Mouse (Mus musculus) B cell, adult 67 days (primary cell): ENCODE data around the gene Gm21972. TPM values are rescaled to one million over a fixed set of nuclear protein-coding genes. Genes with fewer than 3 reads are reported as not detected.

Experiments used
- total RNA-seq, 2 experiments: library from RNA; stranded (reverse); gene quantifications; 4 replicates each; pipeline ENCODE4 v1.2.4; 2023

Gene Gm21972
- total RNA-seq = not detected

DNA sequence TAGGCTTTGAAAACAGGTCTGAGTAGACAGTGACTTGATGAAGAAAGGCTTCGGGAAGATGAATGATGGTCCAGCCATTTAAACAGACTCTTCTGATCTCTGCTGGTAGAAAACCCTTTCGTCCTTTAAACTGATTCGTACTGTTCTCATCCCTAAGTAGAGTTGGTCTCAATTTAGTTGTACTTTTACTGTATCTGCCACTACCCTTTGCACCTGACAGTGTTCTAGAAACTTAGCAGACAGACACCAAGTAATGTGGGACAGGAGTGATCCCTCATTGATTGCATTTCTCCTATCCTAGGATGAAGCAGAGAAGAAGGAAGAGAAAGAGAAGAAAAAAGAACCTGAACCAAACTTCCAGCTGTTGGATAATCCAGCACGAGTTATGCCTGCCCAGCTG, at the start of gene Gm21972:
TSS of gene Gm21972 (plus strand) at position 301 of the 400 bp plus-strand sequence.

DNA sequence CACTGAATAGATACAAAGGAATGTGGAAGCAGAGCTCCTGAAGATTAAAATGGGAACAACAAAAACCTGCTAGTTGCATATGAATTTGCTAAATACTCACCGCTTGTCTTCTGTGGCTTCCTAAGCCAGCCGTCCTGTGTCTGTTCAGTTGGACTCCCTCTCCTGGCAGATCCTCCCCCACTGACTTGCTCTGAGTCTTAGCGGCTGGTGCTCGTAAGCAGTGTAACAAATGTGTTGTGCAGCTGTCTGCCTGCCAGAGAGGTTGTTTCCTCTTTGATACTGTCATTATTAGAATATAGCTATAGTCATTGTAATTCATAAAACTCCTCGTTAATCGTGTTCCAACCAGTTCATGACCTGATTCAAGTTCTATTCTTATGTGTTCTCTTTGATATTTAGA, 21.7 kb upstream of the Gm21972 start, which contains the start of gene Htr2b:
TSS of gene Htr2b (minus strand) at position 192 of the 400 bp plus-strand sequence.

DNA sequence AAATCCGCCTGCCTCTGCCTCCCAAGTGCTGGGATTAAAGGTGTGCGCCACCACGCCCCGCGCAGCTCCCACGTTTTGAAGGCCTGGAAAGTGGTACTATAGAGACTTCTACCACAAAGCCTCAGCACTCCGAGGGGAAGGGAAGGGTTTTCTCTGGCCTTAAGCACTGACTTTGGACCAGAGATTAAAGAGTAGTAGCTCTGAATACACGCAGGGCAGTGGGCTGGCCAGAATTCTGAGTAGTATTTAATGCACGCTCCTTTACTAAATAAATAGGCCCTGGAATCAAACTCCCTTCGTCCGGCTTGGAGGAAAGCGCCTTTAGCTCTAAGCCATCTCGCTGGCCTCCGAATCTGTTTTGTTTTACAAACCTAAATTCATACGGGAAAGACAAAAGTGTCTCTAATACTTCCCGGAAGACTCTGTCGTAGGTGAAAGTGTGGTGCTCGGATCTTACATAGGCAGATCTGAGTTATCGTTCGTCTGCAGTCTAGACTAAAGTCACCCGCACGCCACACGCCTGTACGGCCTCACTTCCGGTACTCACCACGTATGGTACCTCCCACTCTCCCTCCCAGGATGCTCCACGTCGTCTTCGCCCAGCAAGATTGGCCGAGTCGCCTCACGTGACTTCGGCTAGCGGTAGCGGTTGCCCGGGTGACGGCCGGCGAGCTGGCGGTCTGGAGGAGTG, 20.8 kb downstream of the Gm21972 start, which contains the start of gene Armc9:
TSS of gene Armc9 (plus strand) at position 648 of the 691 bp plus-strand sequence.

Other genes starting within 250 kb of the Gm21972 start
- 10 to 100 TPM; 16.5 to 19.5 TPM for gene Itm2c, start 239.4 kb upstream of the Gm21972 start, total RNA-seq
- gene 4933407L21Rik, start 205.2 kb upstream of the Gm21972 start, total RNA-seq = not detected
- 1 to 10 TPM; 1.9 to 3.1 TPM for gene Gpr55, start 172.6 kb upstream of the Gm21972 start, total RNA-seq
- not detected for gene Spata3, start 116.8 kb upstream of the Gm21972 start, total RNA-seq
- gene 2810459M11Rik, start 87.8 kb upstream of the Gm21972 start, total RNA-seq = not detected
- gene Psmd1, start 69.2 kb upstream of the Gm21972 start, total RNA-seq = 10 to 100 TPM; 53.0 to 63.3 TPM
- gene Htr2b, start 21.7 kb upstream of the Gm21972 start, total RNA-seq = not detected
- 1 to 10 TPM; 5.8 to 7.3 TPM for gene Armc9, start 21.1 kb downstream of the Gm21972 start, total RNA-seq
- 10 to 100 TPM in 1 of 2 experiments, 1 to 10 TPM in 1; 7.9 to 10.5 TPM for gene B3gnt7, start 169.2 kb downstream of the Gm21972 start, total RNA-seq
- 100 to 1,000 TPM; 464 to 528 TPM for gene Ncl, start 225.8 kb downstream of the Gm21972 start, total RNA-seq